Mouse (Mus musculus) MN1 (cell line): ENCODE results near the gene Anapc11.
A peak's percentile ranks its signal among the peaks of the same experiment; 100 is the strongest.
"Not testable (repeated sequence)": the region's sequence is repeated elsewhere in the genome, so short reads cannot be mapped to it uniquely, and the experiment has no call there.

ENCODE experiments used
- DNase-seq: peaks from one replicate; pipeline ENCODE4 v3.0.0-alpha.2; 2016; ENCODE audit warnings: low spot score

The Anapc11 gene

GRCm38 (mm10) chr11:120575046-120575445, 23.2 kb upstream of the Anapc11 start:
- DNase-seq: no peak

GRCm38 (mm10) chr11:120575940-120576339, 22.3 kb upstream of the Anapc11 start:
- DNase-seq: no peak

- no peak for DNase-seq
Measured at GRCm38 (mm10) chr11:120576365-120576981, 21.7 kb upstream of the Anapc11 start.

GRCm38 (mm10) chr11:120577211-120578023, 20.8 kb upstream of the Anapc11 start:
- peak; percentile 60 for DNase-seq

- DNase-seq: no peak
Measured at GRCm38 (mm10) chr11:120578024-120578693, 20.1 kb upstream of the Anapc11 start.

- no peak for DNase-seq
Measured at GRCm38 (mm10) chr11:120578694-120579243, 19.5 kb upstream of the Anapc11 start.

GRCm38 (mm10) chr11:120579316-120580107, 18.7 kb upstream of the Anapc11 start:
- peak; percentile 82 for DNase-seq

- DNase-seq: no peak
Measured at GRCm38 (mm10) chr11:120580190-120580589, 18.0 kb upstream of the Anapc11 start.

GRCm38 (mm10) chr11:120580871-120581331, 17.3 kb upstream of the Anapc11 start:
- DNase-seq: no peak

- DNase-seq: peak; percentile 92
Measured at GRCm38 (mm10) chr11:120581490-120582267, 16.5 kb upstream of the Anapc11 start, which contains the start of gene Arhgdia. Gene Arhgdia (minus strand): TSS chr11:120581624.

- no peak for DNase-seq
Measured at GRCm38 (mm10) chr11:120582268-120582981, 15.8 kb upstream of the Anapc11 start.

- not testable (repeated sequence) for DNase-seq
Measured at GRCm38 (mm10) chr11:120582982-120583293, 15.3 kb upstream of the Anapc11 start.

- DNase-seq: no peak
Measured at GRCm38 (mm10) chr11:120583937-120584336, 14.3 kb upstream of the Anapc11 start.

GRCm38 (mm10) chr11:120588531-120588930, 9.7 kb upstream of the Anapc11 start:
- no peak for DNase-seq

GRCm38 (mm10) chr11:120597240-120598235, 683 bp upstream of the Anapc11 start:
- DNase-seq: peak; percentile 53

GRCm38 (mm10) chr11:120598990-120599549, 849 bp downstream of the Anapc11 start:
- no peak for DNase-seq

- DNase-seq: no peak
Measured at GRCm38 (mm10) chr11:120600716-120601115, 2.5 kb downstream of the Anapc11 start.

- DNase-seq: no peak
Measured at GRCm38 (mm10) chr11:120603545-120603944, 5.3 kb downstream of the Anapc11 start.

GRCm38 (mm10) chr11:120605667-120606066, 7.4 kb downstream of the Anapc11 start:
- no peak for DNase-seq
